Mouse (Mus musculus): Measurements from ENCODE around the gene Tas1r2. TPM values are rescaled to one million over a fixed set of nuclear protein-coding genes. Genes with fewer than 3 reads are reported as not detected.

Tas1r2 gene
- polyA plus RNA-seq, 1 experiment from 2014 or later: 0.08 TPM

- no peaks in the 10 kb centered on the region for H3K36me3 ChIP-seq
These were observed 29.8 kb upstream of the Tas1r2 start for GRCm38 (mm10) chr4:139623434-139624115.

GRCm38 (mm10) chr4:139624116-139624489, 29.2 kb upstream of the Tas1r2 start:
- Histone ChIP-seq H3K9ac (no peak overlapping the region), H3K4me1 (peaks cover 24% of the 10 kb centered on the region), H3K4me3 (peak overlapping the region; percentile 78), H3K9me3 (no peaks in the 10 kb centered on the region), H3K4me2 (no peak overlapping the region), H3K27me3 (no peaks in the 10 kb centered on the region), H3K27ac (no peak overlapping the region), H3K36me3 (no peaks in the 10 kb centered on the region)
- WGBS: 65% methylated on average over 5 of the region's 5 CpGs
- ATAC-seq (ENCODE audit: insufficient number of reproducible peaks, low FRiP score, low TSS enrichment, low read depth): no peak

More at GRCm38 (mm10) chr4:139623434-139624115, 29.8 kb upstream of the Tas1r2 start:
- no peak for ATAC-seq (ENCODE audit: insufficient number of reproducible peaks, low FRiP score, low TSS enrichment, low read depth)
- Histone ChIP-seq H3K4me3 (peak overlapping the region; percentile 78), H3K4me1 (peaks cover 24% of the 10 kb centered on the region), H3K4me2 (peak overlapping the region; percentile 92), H3K9me3 (no peaks in the 10 kb centered on the region), H3K27me3 (no peaks in the 10 kb centered on the region), H3K9ac (peak overlapping the region; percentile 74), H3K27ac (no peak overlapping the region)
- WGBS: 19% methylated on average over 21 of the region's 21 CpGs

DNA sequence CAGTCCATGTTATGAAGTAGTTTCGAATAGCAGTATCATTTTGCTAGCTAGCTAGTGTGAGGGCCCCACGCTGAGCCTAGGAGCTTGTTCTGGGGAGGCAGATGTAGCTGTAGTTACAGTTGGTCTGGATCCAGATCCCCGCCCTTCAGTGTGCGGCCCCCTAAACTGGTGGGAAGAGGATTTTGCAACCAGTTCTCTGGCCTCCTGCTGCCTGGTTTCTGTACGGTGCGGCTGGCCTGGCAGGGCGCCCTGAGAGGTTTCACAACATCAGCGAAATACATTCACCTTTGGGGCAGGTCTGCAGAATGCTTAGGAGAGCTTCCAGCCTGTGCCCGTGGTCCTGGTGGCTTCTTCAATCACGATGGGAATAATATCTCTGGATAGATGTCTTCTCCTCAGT, 28.6 kb upstream of the Tas1r2 start:
- peaks cover 24% of the 10 kb centered on the region for H3K4me1 ChIP-seq
- H3K27me3 ChIP-seq: no peaks in the 10 kb centered on the region
- H3K36me3 ChIP-seq: no peaks in the 10 kb centered on the region
- H3K27ac ChIP-seq: no peak overlapping the region
- no peak overlapping the region for H3K9ac ChIP-seq
- H3K9me3 ChIP-seq: no peaks in the 10 kb centered on the region
- WGBS: 62% methylated on average over 10 of the region's 10 CpGs
- no peak overlapping the region for H3K4me2 ChIP-seq
- no peak for ATAC-seq (ENCODE audit: insufficient number of reproducible peaks, low FRiP score, low TSS enrichment, low read depth)
- H3K4me3 ChIP-seq: no peak overlapping the region

- WGBS: 90% methylated on average over 11 of the region's 11 CpGs
- Histone ChIP-seq H3K4me1 (peaks cover 22% of the 10 kb centered on the region), H3K4me2 (no peak overlapping the region), H3K27ac (no peak overlapping the region), H3K4me3 (no peak overlapping the region), H3K27me3 (no peaks in the 10 kb centered on the region), H3K9me3 (no peaks in the 10 kb centered on the region), H3K9ac (no peak overlapping the region), H3K36me3 (no peaks in the 10 kb centered on the region)
- ATAC-seq (ENCODE audit: insufficient number of reproducible peaks, low FRiP score, low TSS enrichment, low read depth): no peak
These were observed 26.0 kb upstream of the Tas1r2 start for GRCm38 (mm10) chr4:139627361-139627760.

GRCm38 (mm10) chr4:139630171-139630570, 23.2 kb upstream of the Tas1r2 start:
- Histone ChIP-seq H3K9me3 (no peaks in the 10 kb centered on the region), H3K4me1 (peaks cover 5% of the 10 kb centered on the region; the same call in 1 of the 2 replicates), H3K4me3 (no peak overlapping the region), H3K4me2 (no peak overlapping the region), H3K27ac (no peak overlapping the region), H3K27me3 (no peaks in the 10 kb centered on the region), H3K36me3 (no peaks in the 10 kb centered on the region), H3K9ac (no peak overlapping the region)
- 70% methylated on average over 10 of the region's 10 CpGs for WGBS
- no peak for ATAC-seq (ENCODE audit: insufficient number of reproducible peaks, low FRiP score, low TSS enrichment, low read depth)

DNA sequence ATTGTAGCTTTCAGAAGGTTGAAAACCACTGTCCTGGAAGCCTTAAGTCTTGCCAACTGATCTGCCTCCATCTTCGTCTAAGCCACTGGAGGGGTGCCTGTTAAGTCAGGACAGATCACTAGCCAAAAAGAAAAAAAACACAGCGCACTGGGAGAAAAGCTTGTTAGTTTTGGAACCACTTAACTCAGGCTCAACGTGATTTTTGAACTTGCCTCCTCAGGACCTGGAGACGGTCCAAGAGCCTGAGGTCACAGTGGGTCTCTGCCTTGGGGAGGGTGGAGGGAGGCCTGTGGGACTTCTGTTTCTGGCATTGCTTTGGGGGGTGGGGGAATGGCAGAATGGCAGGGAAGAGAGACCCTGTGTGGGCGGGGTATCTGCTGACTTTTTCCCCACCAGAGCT, 22.2 kb upstream of the Tas1r2 start:
- H3K4me1 ChIP-seq: peaks cover 5% of the 10 kb centered on the region; the same call in 1 of the 2 replicates
- no peak overlapping the region for H3K4me2 ChIP-seq
- no peak overlapping the region for H3K9ac ChIP-seq
- H3K4me3 ChIP-seq: no peak overlapping the region
- no peaks in the 10 kb centered on the region for H3K9me3 ChIP-seq
- 48% methylated on average over 5 of the region's 5 CpGs for WGBS
- ATAC-seq (ENCODE audit: insufficient number of reproducible peaks, low FRiP score, low TSS enrichment, low read depth): no peak
- no peaks in the 10 kb centered on the region for H3K27me3 ChIP-seq
- H3K27ac ChIP-seq: no peak overlapping the region
- 0 out of 2 replicates have a peak, but pooled peaks cover 3% of the 10 kb centered on the region for H3K36me3 ChIP-seq

- H3K36me3 ChIP-seq: 0 out of 2 replicates have a peak, but pooled peaks cover 3% of the 10 kb centered on the region
- H3K27ac ChIP-seq: no peak overlapping the region
- 85% methylated on average over 7 of the region's 7 CpGs for WGBS
- no peaks in the 10 kb centered on the region for H3K27me3 ChIP-seq
- H3K4me2 ChIP-seq: no peak overlapping the region
- H3K4me1 ChIP-seq: peaks cover 5% of the 10 kb centered on the region; the same call in 1 of the 2 replicates
- H3K9me3 ChIP-seq: no peaks in the 10 kb centered on the region
- ATAC-seq (ENCODE audit: insufficient number of reproducible peaks, low FRiP score, low TSS enrichment, low read depth): no peak
- H3K4me3 ChIP-seq: no peak overlapping the region
- H3K9ac ChIP-seq: no peak overlapping the region
These were observed 21.6 kb upstream of the Tas1r2 start for GRCm38 (mm10) chr4:139631569-139632253.

- H3K36me3 ChIP-seq: 0 out of 2 replicates have a peak, but pooled peaks cover 3% of the 10 kb centered on the region
- H3K9ac ChIP-seq: no peak overlapping the region
These were observed 21.1 kb upstream of the Tas1r2 start for GRCm38 (mm10) chr4:139632254-139632580.

DNA sequence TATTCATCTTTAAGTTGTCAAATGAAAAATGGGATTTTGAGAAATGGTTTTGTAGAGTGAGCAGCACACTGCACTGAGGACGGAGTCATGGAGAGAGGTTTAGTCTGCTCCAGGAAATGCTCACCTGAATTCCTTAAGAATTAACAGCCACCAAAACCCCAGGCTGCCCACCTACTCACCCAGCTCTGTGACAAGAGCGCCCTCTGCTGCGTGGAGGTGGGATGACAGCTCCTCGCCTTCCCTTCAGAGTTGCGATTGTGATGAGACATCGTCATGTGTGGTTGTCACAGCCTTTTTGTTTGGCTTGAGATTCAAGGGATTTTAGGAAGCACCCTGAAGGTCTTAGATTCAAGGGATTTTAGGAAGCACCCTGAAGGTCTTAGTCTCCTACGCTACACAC, 17.0 kb upstream of the Tas1r2 start:
- 23% methylated on average over 7 of the region's 7 CpGs for WGBS
- ATAC-seq (ENCODE audit: insufficient number of reproducible peaks, low FRiP score, low TSS enrichment, low read depth): no peak
- no peak overlapping the region for H3K9ac ChIP-seq
- H3K27ac ChIP-seq: no peak overlapping the region
- H3K4me2 ChIP-seq: no peak overlapping the region
- no peak overlapping the region for H3K4me3 ChIP-seq
- peaks cover 12% of the 10 kb centered on the region for H3K4me1 ChIP-seq
- H3K27me3 ChIP-seq: peaks cover 9% of the 10 kb centered on the region
- H3K9me3 ChIP-seq: no peaks in the 10 kb centered on the region
- H3K36me3 ChIP-seq: 0 out of 2 replicates have a peak, but pooled peaks cover 8% of the 10 kb centered on the region

More at GRCm38 (mm10) chr4:139632254-139632580, 21.1 kb upstream of the Tas1r2 start:
- no peak overlapping the region for H3K4me2 ChIP-seq
- H3K9me3 ChIP-seq: no peaks in the 10 kb centered on the region
- H3K27ac ChIP-seq: no peak overlapping the region
- 78% methylated on average over 10 of the region's 10 CpGs for WGBS
- no peak overlapping the region for H3K4me3 ChIP-seq
- no peak for ATAC-seq (ENCODE audit: insufficient number of reproducible peaks, low FRiP score, low TSS enrichment, low read depth)
- no peaks in the 10 kb centered on the region for H3K27me3 ChIP-seq
- H3K4me1 ChIP-seq: peaks cover 5% of the 10 kb centered on the region; the same call in 1 of the 2 replicates

DNA sequence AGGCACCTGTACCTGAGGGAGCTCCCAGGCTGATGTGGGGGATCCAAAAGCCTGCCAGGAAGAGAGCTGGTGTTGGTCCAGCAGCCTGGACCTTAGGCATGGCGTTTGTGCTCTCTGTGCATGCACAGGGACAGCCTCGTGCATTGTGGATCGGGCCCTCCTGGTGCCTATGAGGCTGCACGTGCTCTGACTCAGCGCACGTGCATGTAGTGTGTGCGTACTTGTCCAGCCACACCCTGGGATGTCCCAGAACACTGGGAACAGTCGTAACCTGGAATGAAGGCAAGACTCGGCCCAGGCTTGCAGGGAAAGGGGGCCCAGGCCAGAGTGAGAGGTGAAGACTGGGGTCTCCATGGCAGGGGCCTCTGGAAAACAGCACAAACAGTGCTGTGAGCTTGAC, 15.5 kb upstream of the Tas1r2 start:
- no peak for ATAC-seq (ENCODE audit: insufficient number of reproducible peaks, low FRiP score, low TSS enrichment, low read depth)
- 79% methylated on average over 9 of the region's 9 CpGs for WGBS

DNA sequence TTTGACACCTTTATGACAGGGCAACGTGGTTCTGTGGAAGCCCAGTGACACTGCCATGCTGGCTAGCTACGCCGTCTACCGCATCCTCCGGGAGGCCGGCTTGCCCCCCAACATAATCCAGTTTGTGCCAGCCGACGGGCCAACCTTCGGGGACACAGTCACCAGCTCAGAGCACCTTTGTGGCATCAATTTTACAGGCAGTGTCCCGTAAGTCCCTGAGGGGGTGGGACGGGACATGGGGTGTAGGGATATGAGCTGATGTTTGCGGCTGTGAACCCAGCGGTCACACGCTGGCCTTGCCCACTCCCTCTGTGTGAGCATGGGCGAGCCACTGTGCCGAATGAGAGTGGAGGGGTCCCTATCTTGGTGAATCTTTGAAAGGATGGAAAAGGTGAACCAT, 15.0 kb upstream of the Tas1r2 start:
- Histone ChIP-seq H3K9me3 (no peaks in the 10 kb centered on the region), H3K4me1 (peaks cover 24% of the 10 kb centered on the region), H3K4me3 (no peak overlapping the region), H3K36me3 (0 out of 2 replicates have a peak, but pooled peaks cover 8% of the 10 kb centered on the region), H3K27ac (no peak overlapping the region), H3K4me2 (no peak overlapping the region), H3K27me3 (peaks cover 29% of the 10 kb centered on the region), H3K9ac (no peak overlapping the region)
- WGBS: 90% methylated on average over 16 of the region's 16 CpGs
- ATAC-seq (ENCODE audit: insufficient number of reproducible peaks, low FRiP score, low TSS enrichment, low read depth): no peak

More for the DNA sequence above, 15.5 kb upstream of the Tas1r2 start:
- Histone ChIP-seq H3K9ac (no peak overlapping the region), H3K36me3 (0 out of 2 replicates have a peak, but pooled peaks cover 8% of the 10 kb centered on the region), H3K4me2 (no peak overlapping the region), H3K27ac (no peak overlapping the region), H3K4me3 (no peak overlapping the region), H3K9me3 (no peaks in the 10 kb centered on the region), H3K27me3 (peaks cover 24% of the 10 kb centered on the region), H3K4me1 (peaks cover 24% of the 10 kb centered on the region)

DNA sequence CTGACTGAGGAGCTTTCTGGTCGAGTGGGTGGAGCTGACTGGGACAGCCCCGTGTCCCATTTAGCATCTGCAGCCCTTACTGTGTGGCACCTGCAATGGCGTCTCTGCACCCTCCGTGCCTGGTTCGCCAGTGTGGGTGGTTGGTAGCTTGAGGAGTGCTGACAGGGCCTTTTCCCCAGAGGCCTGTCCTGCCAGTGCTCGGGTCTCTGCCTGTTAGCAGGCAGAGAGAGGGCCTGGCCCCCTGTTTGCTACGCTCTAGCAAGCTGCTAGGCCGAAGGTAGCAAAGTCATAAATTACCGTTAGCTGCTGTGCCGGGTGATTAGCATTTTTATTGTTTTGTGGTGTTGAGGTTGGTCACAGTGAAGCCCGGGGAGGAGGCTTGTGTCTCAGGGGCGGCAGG, 13.5 kb upstream of the Tas1r2 start:
- Histone ChIP-seq H3K36me3 (0 out of 2 replicates have a peak, but pooled peaks cover 8% of the 10 kb centered on the region), H3K4me1 (peaks cover 24% of the 10 kb centered on the region), H3K27ac (no peak overlapping the region), H3K27me3 (peaks cover 31% of the 10 kb centered on the region), H3K9ac (no peak overlapping the region), H3K4me2 (no peak overlapping the region), H3K4me3 (no peak overlapping the region), H3K9me3 (no peaks in the 10 kb centered on the region)
- ATAC-seq (ENCODE audit: insufficient number of reproducible peaks, low FRiP score, low TSS enrichment, low read depth): no peak
- WGBS: 28% methylated on average over 12 of the region's 12 CpGs

All from limb, embryonic 15.5 days (tissue).